Comparison of ENCODE assay signal across 19 mouse cellular contexts in the genomic region with DNA sequence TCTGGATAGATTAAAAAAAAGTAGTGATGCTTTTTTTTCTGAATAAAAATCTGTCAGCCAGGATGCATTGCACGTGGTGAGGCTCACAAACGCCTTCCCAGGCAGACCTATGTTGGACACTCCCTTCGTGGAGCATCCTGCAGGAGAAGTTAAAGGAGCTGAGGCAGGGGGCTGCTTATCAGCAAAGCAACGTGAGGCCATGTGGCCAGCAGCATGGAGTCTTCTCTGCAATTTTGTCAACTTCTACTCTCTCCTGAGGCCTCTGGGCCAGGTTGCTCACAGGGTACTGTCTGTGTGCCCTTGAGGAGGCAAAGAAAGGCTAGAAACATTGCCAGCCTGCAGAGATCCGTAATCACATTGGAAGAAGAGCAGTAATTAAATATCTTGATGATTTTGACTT.
DNase-seq lines count a peak whose midpoint lies in the region; ATAC-seq and TF ChIP-seq lines count a peak whose summit lies in the region.
"Had no signal": no experiment of that assay in that cellular context is flagged by ENCODE, and none has a peak within 500 bp of the region (broad histone marks: within the 10 kb centered on the region; RNA-seq: fewer than 3 reads in every experiment).

No protein-coding gene starts in this region.

- no peak overlapping the region for H3K4me2 ChIP-seq in midbrain, embryonic 11.5 days
- H3K4me2 ChIP-seq in midbrain, embryonic 16.5 days (ENCODE audit: low read length), result no peak overlapping the region

- intact Hi-C loops in heart, adult 2 months (cut with DNase I), result no loop called here

- H3K36me3 ChIP-seq in heart, adult 2 months (ENCODE audit: control insufficient read depth, insufficient read depth, low read length), result no peaks in the 10 kb centered on the region
- H3K36me3 ChIP-seq in midbrain, embryonic 11.5 days (ENCODE audit: control insufficient read depth, insufficient read depth, low read length), result no peaks in the 10 kb centered on the region
- no peaks in the 10 kb centered on the region for H3K36me3 ChIP-seq in midbrain, embryonic 16.5 days (ENCODE audit: control insufficient read depth, insufficient read depth, low read length)
- H3K36me3 ChIP-seq: G1E had no signal

- TF ChIP-seq POLR2A in heart, adult 2 months (IDR thresholded peaks at IDR 0.05; ENCODE audit: insufficient read depth, low read depth, low read length), result no peak

- ATAC-seq in midbrain, embryonic 11.5 days (ENCODE audit: low FRiP score), result no peak
- no peak for ATAC-seq in midbrain, embryonic 16.5 days
- ATAC-seq: activated CD4-positive, CD25-positive, alpha-beta regulatory T cell, adult 4 months; CD4-positive, CD25-positive, alpha-beta regulatory T cell, adult 4 months; Patski had no signal

- no peak overlapping the region for H3K27ac ChIP-seq in heart, adult 2 months
- no peak overlapping the region for H3K27ac ChIP-seq in midbrain, embryonic 11.5 days (ENCODE audit: low read depth, low read length)
- H3K27ac ChIP-seq in midbrain, embryonic 16.5 days (ENCODE audit: low read length), result no peak overlapping the region

- no peak for TF ChIP-seq EP300 in heart, adult 2 months (IDR thresholded peaks at IDR 0.05; ENCODE audit: insufficient read depth, low read depth, low read length)

- H3K27me3 ChIP-seq in heart, adult 2 months (ENCODE audit: control insufficient read depth, insufficient read depth, low read length), result no peaks in the 10 kb centered on the region; the same call in 1 of the 2 replicates
- no peaks in the 10 kb centered on the region for H3K27me3 ChIP-seq in midbrain, embryonic 11.5 days (ENCODE audit: control insufficient read depth, insufficient read depth, low read length)
- H3K27me3 ChIP-seq in midbrain, embryonic 16.5 days (ENCODE audit: control insufficient read depth, insufficient read depth, low read depth, low read length), result no peaks in the 10 kb centered on the region
- H3K27me3 ChIP-seq: CH12.LX, Patski had no signal

- no peaks in the 10 kb centered on the region for H3K79me2 ChIP-seq in heart, adult 2 months (replicated peaks; ENCODE audit: control insufficient read depth, insufficient read depth, low read length)

- no peak overlapping the region for H3K9ac ChIP-seq in heart, adult 2 months (ENCODE audit: low read depth, low read length)
- no peak overlapping the region for H3K9ac ChIP-seq in midbrain, embryonic 11.5 days (ENCODE audit: low read length)
- H3K9ac ChIP-seq in midbrain, embryonic 16.5 days (ENCODE audit: low read depth, low read length), result no peak overlapping the region

- WGBS in heart, adult 2 months, result 54% methylated on average over 5 of the region's 5 CpGs
- 79% methylated on average over 5 of the region's 5 CpGs for WGBS in midbrain, embryonic 11.5 days
- WGBS in midbrain, embryonic 16.5 days, result 83% methylated on average over 5 of the region's 5 CpGs

- H3K4me1 ChIP-seq in heart, adult 2 months (ENCODE audit: control insufficient read depth, insufficient read depth, low read length), result no peaks in the 10 kb centered on the region
- H3K4me1 ChIP-seq in midbrain, embryonic 11.5 days (ENCODE audit: control insufficient read depth, insufficient read depth, low read length), result no peaks in the 10 kb centered on the region
- peaks cover 9% of the 10 kb centered on the region for H3K4me1 ChIP-seq in midbrain, embryonic 16.5 days (ENCODE audit: control insufficient read depth, insufficient read depth, low read length)

- no peak overlapping the region for H3K4me3 ChIP-seq in heart, adult 2 months
- H3K4me3 ChIP-seq in midbrain, embryonic 11.5 days (ENCODE audit: low read depth, low read length), result no peak overlapping the region
- H3K4me3 ChIP-seq in midbrain, embryonic 16.5 days (ENCODE audit: low read depth, low read length), result no peak overlapping the region

- no peak for TF ChIP-seq CTCF in heart, adult 2 months (IDR thresholded peaks at IDR 0.05)

- DNase-seq in heart, adult 11 months, result peak; percentile 55
- no peak for DNase-seq in heart, adult 2 months
- DNase-seq in midbrain, embryonic 11.5 days (ENCODE audit: low spot score, missing footprints), result peak; percentile 76
- DNase-seq: adrenal gland, adult 2 months; adrenal gland, adult 8-10 months; adrenal gland, postnatal 10 days; adrenal gland, postnatal 14 days; adrenal gland, postnatal 25 days; adrenal gland, postnatal 36 days; B cell, adult 2 months; cerebellum, adult 11 months; cerebellum, adult 11-12 months; cerebellum, adult 18-20 months had no signal

- no peaks in the 10 kb centered on the region for H3K9me3 ChIP-seq in midbrain, embryonic 11.5 days (ENCODE audit: control insufficient read depth, low read length)
- no peaks in the 10 kb centered on the region for H3K9me3 ChIP-seq in midbrain, embryonic 16.5 days (replicated peaks; ENCODE audit: control insufficient read depth, low read length, poor library complexity, severe bottlenecking)
- H3K9me3 ChIP-seq: G1E had no signal

Comparison
In these comparisons a context has a peak if more than half of its experiments do, and no peak if none do; other contexts are left out.
1. DNase-seq: peak in heart, adult 11 months (single experiment) and midbrain, embryonic 11.5 days (single experiment); none in heart, adult 2 months (0 of 2).